Mouse (Mus musculus) retina, postnatal 1 day (tissue): ENCODE measurements at regions not wholly inside any gene's neighbourhood (a gene's known extent, or its start where the extent isn't known, plus 50 kb on each side); places are given as distances from the start of the nearest gene placed in this dataset.

ENCODE experiments used
- DNase-seq: peaks from one replicate; pipeline ENCODE4 v3.0.0-alpha.2; 2012

GRCm38 (mm10) chr16:78626803-78627202 is 50.3 kb upstream of the D16Ertd472e start:
- DNase-seq, result no peak
